Mouse (Mus musculus): ENCODE results near the gene Car4. TPM values are rescaled to one million over a fixed set of nuclear protein-coding genes. Genes with fewer than 3 reads are reported as not detected.

Gene Car4
- polyA plus RNA-seq (2016; fragmentation: Nextera tagmentation; extraction: Ambion mirVana): 1.4 and 1.6 TPM in 2 replicates

DNA sequence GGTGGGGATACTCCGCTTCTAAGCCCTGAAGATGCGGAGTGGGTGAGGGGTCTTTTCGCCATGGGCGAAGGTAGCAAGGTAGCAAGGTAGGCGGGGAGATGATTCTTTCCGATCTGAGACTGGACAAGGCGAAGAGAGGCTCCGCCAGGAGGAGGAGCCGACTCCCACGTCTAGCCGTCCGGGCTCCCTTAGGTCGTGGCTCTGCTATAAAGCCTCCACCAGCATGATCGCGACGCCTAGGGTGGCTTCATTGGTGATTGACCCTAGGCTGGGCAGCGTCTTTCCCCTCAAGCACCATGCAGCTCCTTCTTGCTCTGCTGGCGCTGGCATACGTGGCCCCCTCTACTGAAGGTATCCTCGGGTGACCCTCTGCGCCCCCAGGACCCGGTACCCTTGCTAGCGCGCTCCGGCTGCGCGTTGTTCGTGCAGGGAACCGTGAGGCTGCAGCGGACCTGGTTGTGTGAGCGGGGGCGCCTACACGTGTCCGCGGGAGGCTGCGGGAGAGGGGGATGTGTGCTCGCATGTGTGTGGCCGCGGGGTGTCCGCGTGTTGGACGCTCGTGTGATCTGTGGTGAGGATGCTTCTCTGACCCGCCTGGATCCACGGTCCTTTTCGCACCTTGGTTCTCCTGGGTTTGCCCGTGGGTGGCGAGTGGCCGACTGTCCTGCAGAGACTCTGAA lies at the start of gene Car4:
Car4 (plus strand) TSS at position 196 of the 680 bp plus-strand sequence.
- Histone ChIP-seq H3K9ac (peak within 1 kb of the TSS; percentile 34; the same call in 1 of the 2 replicates), H3K4me2 (peak within 1 kb of the TSS; percentile 58), H3K4me1 (peaks cover 23% of the 10 kb centered on the region), H3K27me3 (peaks cover 56% of the 10 kb centered on the region), H3K36me3 (replicated peaks) (no peaks in the 10 kb centered on the region), H3K9me3 (no peaks in the 10 kb centered on the region), H3K4me3 (replicated peaks) (peak within 1 kb of the TSS; percentile 33), H3K27ac (no peak within 1 kb of the TSS)
- WGBS: 1% methylated on average over 49 of the region's 49 CpGs
- no peak for ATAC-seq (ENCODE audit: low FRiP score)

GRCm38 (mm10) chr11:84908480-84908879 lies 49.1 kb upstream of the Car4 start:
- H3K4me1 ChIP-seq: no peaks in the 10 kb centered on the region
- no peak for ATAC-seq (ENCODE audit: low FRiP score)
- no peak overlapping the region for H3K4me2 ChIP-seq
- no peak overlapping the region for H3K9ac ChIP-seq
- peaks cover 96% of the 10 kb centered on the region for H3K36me3 ChIP-seq (replicated peaks)
- no peak overlapping the region for H3K4me3 ChIP-seq (replicated peaks)
- H3K9me3 ChIP-seq: no peaks in the 10 kb centered on the region
- WGBS: 95% methylated on average over 6 of the region's 6 CpGs
- H3K27me3 ChIP-seq: no peaks in the 10 kb centered on the region
- no peak overlapping the region for H3K27ac ChIP-seq

- no peak for ATAC-seq (ENCODE audit: low FRiP score)
- Histone ChIP-seq H3K4me1 (peaks cover 14% of the 10 kb centered on the region), H3K4me3 (replicated peaks) (no peak overlapping the region), H3K27ac (no peak overlapping the region), H3K9ac (no peak overlapping the region), H3K27me3 (no peaks in the 10 kb centered on the region), H3K4me2 (no peak overlapping the region), H3K36me3 (replicated peaks) (peaks cover 82% of the 10 kb centered on the region), H3K9me3 (no peaks in the 10 kb centered on the region)
- 86% methylated on average over 4 of the region's 4 CpGs for WGBS
Measured at GRCm38 (mm10) chr11:84910411-84910810, 47.2 kb upstream of the Car4 start.

DNA sequence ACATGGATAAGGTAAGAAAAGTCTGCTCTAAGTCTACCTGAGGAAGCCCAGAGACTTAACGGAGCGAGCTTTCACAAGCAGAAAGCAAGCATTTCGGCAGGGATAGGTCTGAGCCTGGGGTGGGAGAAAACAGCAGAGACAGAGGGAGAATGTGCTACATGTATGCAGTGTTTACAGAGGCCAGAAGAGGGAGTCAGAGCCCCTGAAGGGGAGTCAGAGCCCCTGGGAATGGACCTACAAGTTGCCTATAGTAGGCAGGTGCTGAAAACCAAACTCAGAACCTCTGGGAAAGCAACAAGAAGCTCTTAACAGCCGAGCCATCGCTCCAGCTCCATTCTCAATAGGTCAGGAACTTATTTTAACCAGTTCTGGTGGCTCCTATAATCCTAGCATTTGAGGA lies 42.9 kb upstream of the Car4 start:
- H3K4me3 ChIP-seq (replicated peaks): 0 out of 2 replicates have a peak overlapping the region, but pooled peaks have one; percentile 5
- WGBS: 81% methylated on average over 5 of the region's 5 CpGs
- H3K4me1 ChIP-seq: peaks cover 22% of the 10 kb centered on the region
- peaks cover 40% of the 10 kb centered on the region for H3K36me3 ChIP-seq (replicated peaks)
- no peak overlapping the region for H3K4me2 ChIP-seq
- H3K27me3 ChIP-seq: 0 out of 2 replicates have a peak, but pooled peaks cover 4% of the 10 kb centered on the region
- no peak overlapping the region for H3K9ac ChIP-seq
- H3K9me3 ChIP-seq: no peaks in the 10 kb centered on the region
- ATAC-seq (ENCODE audit: low FRiP score): no peak
- H3K27ac ChIP-seq: no peak overlapping the region

- peaks cover 22% of the 10 kb centered on the region for H3K4me1 ChIP-seq
- H3K27ac ChIP-seq: no peak within 1 kb of the TSS
- peaks cover 27% of the 10 kb centered on the region for H3K36me3 ChIP-seq (replicated peaks)
- no peaks in the 10 kb centered on the region for H3K9me3 ChIP-seq
- H3K9ac ChIP-seq: peak within 1 kb of the TSS; percentile 82
- peak within 1 kb of the TSS; percentile 95 for H3K4me3 ChIP-seq (replicated peaks)
- H3K4me2 ChIP-seq: peak within 1 kb of the TSS; percentile 79
- ATAC-seq (ENCODE audit: low FRiP score): peak; percentile 89
- WGBS: 4% methylated on average over 34 of the region's 34 CpGs
- H3K27me3 ChIP-seq: 0 out of 2 replicates have a peak, but pooled peaks cover 4% of the 10 kb centered on the region
Measured at GRCm38 (mm10) chr11:84916053-84916702, 41.4 kb upstream of the Car4 start, which contains the start of gene Znhit3. TSS of gene Znhit3 (minus strand) at chr11:84916366.

DNA sequence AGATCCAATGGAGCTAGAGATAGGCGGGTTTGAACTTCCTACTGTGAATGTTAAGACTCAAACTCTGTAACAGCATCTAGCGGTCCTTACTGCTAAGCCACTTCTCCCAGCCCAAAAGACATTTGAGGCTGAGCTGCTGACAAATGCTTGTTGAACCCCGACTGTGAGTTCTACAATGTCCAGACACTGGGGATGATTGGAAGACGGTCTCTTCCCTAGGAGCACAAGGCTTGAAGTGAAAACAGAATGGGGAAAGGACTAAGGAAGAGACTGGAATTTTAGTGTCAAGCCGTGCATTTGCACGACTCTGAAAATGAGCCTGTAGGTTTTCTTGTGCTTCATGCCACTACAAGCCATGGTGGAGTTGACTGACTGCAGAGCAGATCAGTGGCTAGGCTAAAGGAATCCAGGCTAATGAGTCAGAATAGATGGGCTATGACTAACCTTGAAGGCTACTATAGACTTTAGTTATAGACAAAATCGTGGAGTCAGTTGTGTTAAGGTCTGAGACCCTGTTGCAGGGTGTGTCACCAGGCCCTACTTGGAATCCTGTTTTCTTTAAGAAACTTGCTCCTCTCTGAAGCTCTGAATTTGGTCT lies 40.8 kb upstream of the Car4 start:
- Histone ChIP-seq H3K27me3 (0 out of 2 replicates have a peak, but pooled peaks cover 4% of the 10 kb centered on the region), H3K4me1 (peaks cover 22% of the 10 kb centered on the region), H3K27ac (no peak overlapping the region), H3K4me3 (replicated peaks) (peak overlapping the region; percentile 95), H3K36me3 (replicated peaks) (peaks cover 21% of the 10 kb centered on the region), H3K9me3 (no peaks in the 10 kb centered on the region), H3K9ac (peak overlapping the region; percentile 26; the same call in 1 of the 2 replicates), H3K4me2 (peak overlapping the region; percentile 79)
- 55% methylated on average over 7 of the region's 7 CpGs for WGBS
- ATAC-seq (ENCODE audit: low FRiP score): no peak

DNA sequence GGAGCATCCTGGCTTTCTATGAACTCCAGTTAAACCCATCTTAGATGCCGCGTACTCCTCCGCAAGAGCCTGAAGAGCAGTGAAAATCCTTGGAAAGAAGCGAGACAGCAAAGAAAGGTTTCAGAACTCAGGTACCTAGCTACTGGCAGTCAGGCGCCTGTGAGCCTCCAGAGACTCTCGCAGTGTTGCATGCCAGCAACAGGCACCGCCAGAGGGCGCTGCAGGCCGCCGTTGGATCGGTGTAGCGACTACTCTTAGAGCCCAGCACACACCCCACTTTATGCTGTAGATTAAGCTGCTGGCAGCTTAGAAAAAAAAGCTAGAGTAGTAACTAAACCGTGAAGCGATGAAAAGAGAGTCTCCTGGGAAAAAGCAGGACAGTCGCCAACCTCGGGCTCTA lies 39.2 kb upstream of the Car4 start:
- 6% methylated on average over 16 of the region's 16 CpGs for WGBS
- Histone ChIP-seq H3K9me3 (no peaks in the 10 kb centered on the region), H3K27ac (no peak overlapping the region), H3K36me3 (replicated peaks) (peaks cover 6% of the 10 kb centered on the region), H3K4me1 (peaks cover 22% of the 10 kb centered on the region), H3K27me3 (0 out of 2 replicates have a peak, but pooled peaks cover 4% of the 10 kb centered on the region), H3K9ac (no peak overlapping the region), H3K4me2 (peak overlapping the region; percentile 37), H3K4me3 (replicated peaks) (no peak overlapping the region)
- no peak; the same call in 1 of the 2 replicates for ATAC-seq (ENCODE audit: low FRiP score)

DNA sequence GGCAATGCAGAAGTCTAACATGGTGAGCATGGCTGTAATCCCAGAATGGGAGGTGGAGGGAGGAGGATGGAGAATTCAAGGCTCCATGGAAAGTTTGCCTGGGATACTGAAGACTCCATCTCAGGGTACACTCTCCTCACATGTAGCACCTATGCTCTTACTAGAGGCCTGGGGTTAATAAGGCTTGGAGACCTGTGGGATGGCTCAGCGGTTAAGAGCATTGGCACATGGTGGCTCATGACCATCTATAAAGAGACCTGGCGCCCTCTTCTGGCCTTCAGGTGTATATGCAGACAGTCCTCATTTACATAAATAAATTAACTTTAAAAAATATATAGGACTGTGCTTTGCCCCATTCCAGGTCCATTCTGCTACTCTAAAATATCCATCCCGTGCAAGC lies 38.3 kb upstream of the Car4 start:
- no peak overlapping the region for H3K9ac ChIP-seq
- ATAC-seq (ENCODE audit: low FRiP score): no peak
- WGBS: 40% methylated on average over 3 of the region's 3 CpGs
- no peak overlapping the region for H3K4me3 ChIP-seq (replicated peaks)
- no peaks in the 10 kb centered on the region; the same call in 1 of the 2 replicates for H3K36me3 ChIP-seq (replicated peaks)
- H3K4me1 ChIP-seq: peaks cover 20% of the 10 kb centered on the region
- no peak overlapping the region for H3K4me2 ChIP-seq
- 0 out of 2 replicates have a peak, but pooled peaks cover 4% of the 10 kb centered on the region for H3K27me3 ChIP-seq
- no peaks in the 10 kb centered on the region for H3K9me3 ChIP-seq
- no peak overlapping the region for H3K27ac ChIP-seq

DNA sequence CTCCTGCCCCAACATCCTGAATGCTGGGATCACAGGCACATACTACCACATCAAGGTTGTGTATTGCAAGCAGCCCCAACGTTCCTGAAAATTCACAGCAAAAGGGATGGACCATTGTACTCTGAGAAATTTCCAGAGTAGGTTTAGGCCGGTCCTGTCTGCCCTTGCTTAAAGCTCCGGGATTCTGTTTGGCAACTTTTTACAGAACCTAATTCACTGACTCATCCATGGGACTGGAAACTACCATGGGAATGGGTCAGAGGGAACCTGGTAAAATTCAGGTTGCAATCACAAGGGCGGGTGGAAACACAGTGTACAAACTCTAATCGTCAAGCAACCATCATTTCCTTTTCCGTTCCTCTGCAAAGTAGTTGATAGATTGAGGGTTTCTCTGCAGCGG lies 37.6 kb upstream of the Car4 start:
- H3K9ac ChIP-seq: no peak overlapping the region
- ATAC-seq (ENCODE audit: low FRiP score): no peak
- H3K9me3 ChIP-seq: no peaks in the 10 kb centered on the region
- no peak overlapping the region for H3K4me3 ChIP-seq (replicated peaks)
- no peak overlapping the region for H3K27ac ChIP-seq
- WGBS: 81% methylated on average over 7 of the region's 7 CpGs
- 0 out of 2 replicates have a peak, but pooled peaks cover 4% of the 10 kb centered on the region for H3K27me3 ChIP-seq
- H3K36me3 ChIP-seq (replicated peaks): no peaks in the 10 kb centered on the region
- no peak overlapping the region for H3K4me2 ChIP-seq
- H3K4me1 ChIP-seq: peaks cover 13% of the 10 kb centered on the region

- Histone ChIP-seq H3K36me3 (replicated peaks) (no peaks in the 10 kb centered on the region), H3K9me3 (no peaks in the 10 kb centered on the region), H3K27ac (no peak overlapping the region), H3K9ac (no peak overlapping the region), H3K4me1 (peaks cover 5% of the 10 kb centered on the region), H3K27me3 (0 out of 2 replicates have a peak, but pooled peaks cover 4% of the 10 kb centered on the region), H3K4me3 (replicated peaks) (no peak overlapping the region), H3K4me2 (no peak overlapping the region)
- ATAC-seq (ENCODE audit: low FRiP score): no peak
- WGBS: 87% methylated on average over 8 of the region's 8 CpGs
Measured at GRCm38 (mm10) chr11:84920981-84921380, 36.6 kb upstream of the Car4 start.

DNA sequence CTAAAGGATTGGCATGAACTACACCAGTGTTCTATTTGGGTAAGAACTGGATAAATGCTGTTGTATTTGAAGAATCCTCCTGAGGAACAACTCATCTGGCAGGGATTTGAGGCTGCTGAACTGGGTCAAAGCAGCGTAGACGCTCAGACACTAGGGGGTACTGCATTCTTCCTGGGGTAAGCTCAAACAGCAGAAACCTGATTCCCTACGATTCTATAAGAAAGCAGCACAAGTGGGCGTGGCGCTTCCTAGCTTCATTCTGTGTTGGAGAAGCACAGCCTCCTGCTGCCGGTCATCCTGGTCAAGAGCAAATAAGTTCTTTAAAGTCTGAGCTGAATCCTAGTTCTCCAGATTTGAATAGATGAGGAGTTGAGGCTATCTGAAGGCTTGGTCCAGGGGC lies 25.3 kb upstream of the Car4 start:
- no peaks in the 10 kb centered on the region for H3K9me3 ChIP-seq
- no peak overlapping the region for H3K4me2 ChIP-seq
- no peak overlapping the region for H3K27ac ChIP-seq
- H3K4me3 ChIP-seq (replicated peaks): no peak overlapping the region
- H3K36me3 ChIP-seq (replicated peaks): no peaks in the 10 kb centered on the region
- H3K9ac ChIP-seq: no peak overlapping the region
- no peak for ATAC-seq (ENCODE audit: low FRiP score)
- 9% methylated on average over 6 of the region's 6 CpGs for WGBS
- H3K4me1 ChIP-seq: no peaks in the 10 kb centered on the region
- H3K27me3 ChIP-seq: no peaks in the 10 kb centered on the region

DNA sequence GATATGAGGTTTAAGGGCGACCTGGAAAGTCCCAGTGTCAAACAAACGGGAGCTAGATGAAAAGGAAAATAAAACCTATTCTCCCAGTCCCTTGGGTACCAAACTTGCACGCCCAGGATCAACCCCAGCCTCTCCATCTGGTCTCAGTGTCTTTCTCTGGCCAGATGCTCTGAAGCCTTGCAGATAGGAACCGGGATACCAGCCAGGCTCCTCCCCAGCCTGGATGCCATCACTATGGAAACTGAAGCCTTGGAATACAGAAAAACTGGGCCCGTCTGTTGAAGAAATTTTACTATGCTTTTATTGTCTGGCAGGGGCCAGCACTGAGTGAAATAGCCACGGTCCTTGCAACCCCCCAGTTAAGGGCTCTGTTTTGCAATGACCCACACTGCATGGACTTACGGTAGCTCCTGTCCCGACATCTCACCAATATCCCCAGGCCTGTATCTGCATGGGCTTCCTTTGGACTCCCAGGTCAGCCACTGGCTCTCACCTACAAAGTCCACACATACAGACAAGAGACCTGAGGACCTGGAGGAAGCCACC lies 18.0 kb upstream of the Car4 start:
- 68% methylated on average over 8 of the region's 8 CpGs for WGBS
- Histone ChIP-seq H3K27ac (no peak overlapping the region), H3K4me3 (replicated peaks) (no peak overlapping the region)

More for the DNA sequence above, 18.0 kb upstream of the Car4 start:
- Histone ChIP-seq H3K36me3 (replicated peaks) (no peaks in the 10 kb centered on the region), H3K27me3 (peaks cover 6% of the 10 kb centered on the region; the same call in 1 of the 2 replicates), H3K4me2 (no peak overlapping the region), H3K9ac (no peak overlapping the region), H3K9me3 (no peaks in the 10 kb centered on the region), H3K4me1 (peaks cover 12% of the 10 kb centered on the region)
- no peak for ATAC-seq (ENCODE audit: low FRiP score)
